Mouse (Mus musculus): ENCODE measurements around the gene Txndc2.

GRCm38 (mm10) chr17:65681516-65681915 is 39.5 kb upstream of the Txndc2 start:
- TF ChIP-seq CTCF (IDR thresholded peaks at IDR 0.05; ENCODE audit: low read depth): no peak
- TF ChIP-seq EP300 (IDR thresholded peaks at IDR 0.05; ENCODE audit: low read depth): no peak

All from heart, postnatal 0 days (tissue).